Mouse (Mus musculus) forebrain, embryonic 15.5 days (tissue): ENCODE measurements around the gene Rars. TPM values are rescaled to one million over a fixed set of nuclear protein-coding genes. Genes with fewer than 3 reads are reported as not detected.

ENCODE experiments used
- ATAC-seq: fragments of 200-750 bp; cut with Nextera tagmentation; replicated peaks from 2 replicates; pipeline ENCODE4 v1.8.0; 2017; ENCODE audit warnings: mild to moderate bottlenecking, moderate TSS enrichment, moderate library complexity
- H3K27ac ChIP-seq: fragments of 300-500 bp; sonication (generic); replicated peaks from 2 replicates; pipeline ENCODE4 v1.5.1; 2015; ENCODE audit warnings: mild to moderate bottlenecking, inconsistent platforms
- H3K27me3 ChIP-seq: fragments of 300-500 bp; sonication (generic); 2 replicates; pipeline ENCODE4 v1.6.1; 2015; ENCODE audit warnings: inconsistent platforms
- H3K36me3 ChIP-seq: fragments of 300-500 bp; sonication (generic); 2 replicates; pipeline ENCODE4 v1.6.1; 2015; ENCODE audit warnings: mild to moderate bottlenecking, inconsistent platforms
- H3K4me1 ChIP-seq: fragments of 300-500 bp; sonication (generic); 2 replicates; pipeline ENCODE4 v1.6.1; 2015; ENCODE audit warnings: inconsistent platforms
- H3K4me2 ChIP-seq: fragments of 300-500 bp; sonication (generic); replicated peaks from 2 replicates; pipeline ENCODE4 v1.6.1; 2015; ENCODE audit warnings: mild to moderate bottlenecking, inconsistent platforms
- H3K4me3 ChIP-seq: fragments of 300-500 bp; sonication (generic); 2 replicates; pipeline ENCODE4 v1.5.1; 2015; ENCODE audit warnings: mild to moderate bottlenecking, inconsistent platforms
- H3K9ac ChIP-seq: fragments of 300-500 bp; sonication (generic); replicated peaks from 2 replicates; pipeline ENCODE4 v1.6.1; 2015; ENCODE audit warnings: mild to moderate bottlenecking, inconsistent platforms
- H3K9me3 ChIP-seq: fragments of 300-500 bp; sonication (generic); 2 replicates; pipeline ENCODE4 v1.6.1; 2016; ENCODE audit warnings: inconsistent platforms
- WGBS: fragments of 180-500 bp; shearing (Covaris S2); methylation state at CpG from one replicate; pipeline ENCODE4 v1.1.7; 2015; ENCODE audit warnings: mixed read lengths; 5-methylcytosine and 5-hydroxymethylcytosine counted together
- polyA plus RNA-seq: library from polyadenylated mRNA; unstranded; fragments of >200 nt; fragmentation: Nextera tagmentation; extraction: Ambion mirVana; gene quantifications from 2 replicates; pipeline ENCODE4 v1.2.1, GENCODE M21; 2015

Gene Rars
- 69.9 and 71.9 TPM in 2 replicates for polyA plus RNA-seq

- peak within 1 kb of the TSS; percentile 84 for H3K9ac ChIP-seq
- WGBS = 2% methylated on average over 46 of the region's 46 CpGs
- H3K9me3 ChIP-seq = no peaks in the 10 kb centered on the region
- H3K4me1 ChIP-seq = peaks cover 19% of the 10 kb centered on the region
- H3K27ac ChIP-seq = peak within 1 kb of the TSS; percentile 47; the same call in 1 of the 2 replicates
- H3K4me3 ChIP-seq = peak within 1 kb of the TSS; percentile 92
- peaks cover 26% of the 10 kb centered on the region for H3K36me3 ChIP-seq
- H3K4me2 ChIP-seq = peak within 1 kb of the TSS; percentile 76
- no peaks in the 10 kb centered on the region for H3K27me3 ChIP-seq
- ATAC-seq = peak; percentile 85
These were observed at the start of gene Rars for GRCm38 (mm10) chr11:35834022-35834760. Gene Rars (minus strand): TSS chr11:35834506.

- H3K9me3 ChIP-seq = no peaks in the 10 kb centered on the region
- no peak overlapping the region for H3K4me2 ChIP-seq
- WGBS = 95% methylated on average over 6 of the region's 6 CpGs
- H3K4me3 ChIP-seq = no peak overlapping the region
- no peak for ATAC-seq
- H3K9ac ChIP-seq = no peak overlapping the region
- H3K27ac ChIP-seq = no peak overlapping the region
- H3K36me3 ChIP-seq = peaks cover 14% of the 10 kb centered on the region
- no peaks in the 10 kb centered on the region for H3K27me3 ChIP-seq
- peaks cover 8% of the 10 kb centered on the region for H3K4me1 ChIP-seq
These were observed 48.5 kb upstream of the Rars start for GRCm38 (mm10) chr11:35882777-35883176.

GRCm38 (mm10) chr11:35878559-35878897 lies 44.2 kb upstream of the Rars start:
- H3K4me1 ChIP-seq = peaks cover 34% of the 10 kb centered on the region
- no peak overlapping the region for H3K9ac ChIP-seq
- H3K36me3 ChIP-seq = peaks cover 16% of the 10 kb centered on the region
- no peak overlapping the region for H3K4me3 ChIP-seq
- H3K27ac ChIP-seq = peak overlapping the region; percentile 80
- ATAC-seq = no peak; the same call in 1 of the 2 replicates
- H3K4me2 ChIP-seq = no peak overlapping the region
- no peaks in the 10 kb centered on the region for H3K9me3 ChIP-seq
- H3K27me3 ChIP-seq = no peaks in the 10 kb centered on the region
- 51% methylated on average over 4 of the region's 4 CpGs for WGBS

- H3K4me3 ChIP-seq = no peak overlapping the region
- peak; percentile 66 for ATAC-seq
- H3K9me3 ChIP-seq = no peaks in the 10 kb centered on the region
- no peak overlapping the region for H3K9ac ChIP-seq
- 53% methylated on average over 14 of the region's 14 CpGs for WGBS
- H3K27ac ChIP-seq = peak overlapping the region; percentile 80
- H3K4me2 ChIP-seq = no peak overlapping the region
- peaks cover 36% of the 10 kb centered on the region for H3K4me1 ChIP-seq
- no peaks in the 10 kb centered on the region for H3K27me3 ChIP-seq
- peaks cover 9% of the 10 kb centered on the region for H3K36me3 ChIP-seq
These were observed 43.6 kb upstream of the Rars start for GRCm38 (mm10) chr11:35877651-35878558.

GRCm38 (mm10) chr11:35873624-35874244 lies 39.4 kb upstream of the Rars start:
- 17% methylated on average over 21 of the region's 21 CpGs for WGBS
- H3K9me3 ChIP-seq = no peaks in the 10 kb centered on the region
- peaks cover 15% of the 10 kb centered on the region for H3K36me3 ChIP-seq
- 0 out of 2 replicates have a peak, but pooled peaks have one; percentile 37 for ATAC-seq
- H3K27me3 ChIP-seq = no peaks in the 10 kb centered on the region
- 0 out of 2 replicates have a peak overlapping the region, but pooled peaks have one; percentile 6 for H3K9ac ChIP-seq
- peaks cover 36% of the 10 kb centered on the region for H3K4me1 ChIP-seq
- no peak overlapping the region for H3K4me3 ChIP-seq
- H3K27ac ChIP-seq = peak overlapping the region; percentile 48; the same call in 1 of the 2 replicates
- H3K4me2 ChIP-seq = peak overlapping the region; percentile 25

- no peak overlapping the region for H3K4me3 ChIP-seq
- 95% methylated on average over 9 of the region's 9 CpGs for WGBS
- ATAC-seq = no peak
- peaks cover 17% of the 10 kb centered on the region for H3K36me3 ChIP-seq
- H3K4me1 ChIP-seq = peaks cover 29% of the 10 kb centered on the region
- H3K27me3 ChIP-seq = no peaks in the 10 kb centered on the region
- no peak overlapping the region for H3K4me2 ChIP-seq
- H3K27ac ChIP-seq = no peak overlapping the region
- H3K9ac ChIP-seq = no peak overlapping the region
- H3K9me3 ChIP-seq = no peaks in the 10 kb centered on the region
These were observed 36.7 kb upstream of the Rars start for GRCm38 (mm10) chr11:35870961-35871360.

- peak overlapping the region; percentile 93 for H3K27ac ChIP-seq
- H3K36me3 ChIP-seq = peaks cover 14% of the 10 kb centered on the region
- H3K27me3 ChIP-seq = no peaks in the 10 kb centered on the region
- H3K4me1 ChIP-seq = peaks cover 34% of the 10 kb centered on the region
- ATAC-seq = no peak
- no peaks in the 10 kb centered on the region for H3K9me3 ChIP-seq
- H3K4me3 ChIP-seq = no peak overlapping the region
- 13% methylated on average over 7 of the region's 7 CpGs for WGBS
- no peak overlapping the region; the same call in 1 of the 2 replicates for H3K9ac ChIP-seq
- no peak overlapping the region for H3K4me2 ChIP-seq
These were observed 31.8 kb upstream of the Rars start for GRCm38 (mm10) chr11:35866140-35866539.

- Histone ChIP-seq H3K36me3 (peaks cover 5% of the 10 kb centered on the region; the same call in 1 of the 2 replicates), H3K4me3 (no peak overlapping the region), H3K4me1 (peaks cover 34% of the 10 kb centered on the region), H3K27me3 (no peaks in the 10 kb centered on the region), H3K9ac (peak overlapping the region; percentile 29), H3K9me3 (no peaks in the 10 kb centered on the region), H3K27ac (peak overlapping the region; percentile 93), H3K4me2 (peak overlapping the region; percentile 22)
- 2% methylated on average over 9 of the region's 9 CpGs for WGBS
- peak; percentile 91 for ATAC-seq
These were observed 30.8 kb upstream of the Rars start for GRCm38 (mm10) chr11:35864981-35865604.

- Histone ChIP-seq H3K9me3 (no peaks in the 10 kb centered on the region), H3K36me3 (peaks cover 2% of the 10 kb centered on the region; the same call in 1 of the 2 replicates), H3K4me3 (no peak overlapping the region), H3K4me2 (no peak overlapping the region), H3K27me3 (no peaks in the 10 kb centered on the region), H3K4me1 (peaks cover 34% of the 10 kb centered on the region), H3K27ac (peak overlapping the region; percentile 93; the same call in 1 of the 2 replicates), H3K9ac (no peak overlapping the region)
- ATAC-seq = no peak
- 68% methylated on average over 5 of the region's 5 CpGs for WGBS
These were observed 29.3 kb upstream of the Rars start for GRCm38 (mm10) chr11:35863653-35864052.

- no peaks in the 10 kb centered on the region for H3K9me3 ChIP-seq
- H3K9ac ChIP-seq = no peak overlapping the region
- 50% methylated on average over 12 of the region's 12 CpGs for WGBS
- H3K4me1 ChIP-seq = peaks cover 32% of the 10 kb centered on the region
- peak; percentile 61 for ATAC-seq
- H3K36me3 ChIP-seq = 0 out of 2 replicates have a peak, but pooled peaks cover 5% of the 10 kb centered on the region
- H3K4me2 ChIP-seq = no peak overlapping the region
- no peaks in the 10 kb centered on the region for H3K27me3 ChIP-seq
- H3K27ac ChIP-seq = peak overlapping the region; percentile 95
- H3K4me3 ChIP-seq = no peak overlapping the region
These were observed 23.2 kb upstream of the Rars start for GRCm38 (mm10) chr11:35857395-35858067.
